Mouse (Mus musculus) MEL (cell line): ENCODE results near the gene Lgsn. TPM values are rescaled to one million over a fixed set of nuclear protein-coding genes. Genes with fewer than 3 reads are reported as not detected.

ENCODE experiments used
- DNase-seq: peaks from one replicate; pipeline ENCODE4 v3.0.0; 2011; ENCODE audit warnings: low read depth, low spot score
- H3K27ac ChIP-seq: 2 replicates; pipeline ENCODE4 v1.5.1; 2012; ENCODE audit warnings: low read depth, mild to moderate bottlenecking, control low read depth, low read length, moderate library complexity; ENCODE audit not compliant: control insufficient read depth
- H3K27me3 ChIP-seq, 2 experiments: fragments of 150-350 bp in 1 of 2; sonication (generic) in 1 of 2; 2 replicates each; pipeline ENCODE4 v1.6.1; 2012; ENCODE audit warnings: low read length in 2 of 2, mild to moderate bottlenecking in 2 of 2, improper control_type of control experiment in 1 of 2, moderate library complexity in 1 of 2; ENCODE audit not compliant: insufficient read depth in 2 of 2, control insufficient read depth in 1 of 2
- H3K36me3 ChIP-seq, 2 experiments: 2 replicates each; pipeline ENCODE4 v1.6.1; 2012 to 2014; ENCODE audit warnings: low read length in 2 of 2, improper control_type of control experiment in 1 of 2, inconsistent platforms in 1 of 2, mild to moderate bottlenecking in 1 of 2; ENCODE audit not compliant: insufficient read depth in 2 of 2, control insufficient read depth in 1 of 2
- H3K4me1 ChIP-seq, 2 experiments: fragments of 150-350 bp in 1 of 2; sonication (generic) in 1 of 2; 2 replicates each; pipeline ENCODE4 v1.6.1; 2012; ENCODE audit warnings: low read length in 2 of 2, improper control_type of control experiment in 1 of 2, mild to moderate bottlenecking in 1 of 2; ENCODE audit not compliant: insufficient read depth in 2 of 2, control insufficient read depth in 1 of 2
- H3K4me3 ChIP-seq, 2 experiments: fragments of 150-350 bp in 1 of 2; sonication (generic) in 1 of 2; 2 replicates each; pipeline ENCODE4 v1.5.1; 2012; ENCODE audit warnings: low read depth in 2 of 2, low read length in 2 of 2, mild to moderate bottlenecking in 2 of 2, moderate library complexity in 2 of 2, control low read depth in 1 of 2, improper control_type of control experiment in 1 of 2; ENCODE audit not compliant: control insufficient read depth in 1 of 2, insufficient read depth in 1 of 2
- H3K79me2 ChIP-seq: 2 replicates; pipeline ENCODE4 v1.6.1; 2012; ENCODE audit warnings: mild to moderate bottlenecking, low read length, moderate library complexity; ENCODE audit not compliant: control insufficient read depth, poor library complexity, insufficient read depth
- H3K9ac ChIP-seq: 2 replicates; pipeline ENCODE4 v1.6.1; 2012; ENCODE audit warnings: low read depth, mild to moderate bottlenecking, control low read depth, low read length, moderate library complexity; ENCODE audit not compliant: control insufficient read depth, poor library complexity, severe bottlenecking
- H3K9me3 ChIP-seq: fragments of 150-350 bp; sonication (generic); replicated peaks from 2 replicates; pipeline ENCODE4 v1.6.1; 2012; ENCODE audit warnings: mild to moderate bottlenecking, low read length, improper control_type of control experiment, moderate library complexity; ENCODE audit not compliant: insufficient read depth
- BHLHE40 ChIP-seq: IDR thresholded peaks from 2 replicates; pipeline ENCODE4 v1.6.1; 2012; ENCODE audit warnings: low read depth, mild to moderate bottlenecking, inconsistent platforms, low read length, improper control_type of control experiment, borderline replicate concordance
- CHD2 ChIP-seq: IDR thresholded peaks from 2 replicates; pipeline ENCODE4 v1.6.1; 2011; ENCODE audit warnings: low read length, improper control_type of control experiment
- CTCF ChIP-seq, 3 experiments: IDR thresholded peaks in 2 of 3; conservative IDR thresholded peaks in 1 of 3; 2 replicates each; pipeline ENCODE4 v1.5.1; 2011 to 2012; ENCODE audit warnings: low read length in 3 of 3, low read depth in 2 of 3, mild to moderate bottlenecking in 2 of 3, improper control_type of control experiment in 1 of 3, inconsistent platforms in 1 of 3, mixed read lengths in 1 of 3, moderate library complexity in 1 of 3; ENCODE audit not compliant: control insufficient read depth in 1 of 3, insufficient read depth in 1 of 3, poor library complexity in 1 of 3, severe bottlenecking in 1 of 3
- E2F4 ChIP-seq: IDR thresholded peaks from 2 replicates; pipeline ENCODE4 v1.6.1; 2011; ENCODE audit warnings: low read depth, low read length, improper control_type of control experiment, borderline replicate concordance
- ETS1 ChIP-seq: IDR thresholded peaks from 2 replicates; pipeline ENCODE4 v1.6.1; 2012; ENCODE audit warnings: low read depth, mild to moderate bottlenecking, inconsistent platforms, low read length, improper control_type of control experiment, moderate library complexity
- GATA1 ChIP-seq: IDR thresholded peaks from 2 replicates; pipeline ENCODE4 v1.6.1; 2011; ENCODE audit warnings: low read depth, low read length, improper control_type of control experiment
- HCFC1 ChIP-seq: IDR thresholded peaks from 2 replicates; pipeline ENCODE4 v1.6.1; 2012; ENCODE audit warnings: low read depth, mild to moderate bottlenecking, inconsistent platforms, low read length, improper control_type of control experiment, moderate library complexity
- JUND ChIP-seq: IDR thresholded peaks from 2 replicates; pipeline ENCODE4 v1.6.1; 2011; ENCODE audit warnings: low read depth, mild to moderate bottlenecking, improper control_type of control experiment, low read length
- KAT2A ChIP-seq: conservative IDR thresholded peaks from 2 replicates; pipeline ENCODE4 v1.6.1; 2012; ENCODE audit warnings: low read depth, low read length, improper control_type of control experiment, inconsistent platforms
- MAFK ChIP-seq: IDR thresholded peaks from 2 replicates; pipeline ENCODE4 v1.6.1; 2011; ENCODE audit warnings: low read depth, mild to moderate bottlenecking, low read length, improper control_type of control experiment, borderline replicate concordance
- MEF2A ChIP-seq: IDR thresholded peaks from 2 replicates; pipeline ENCODE4 v1.6.1; 2014; ENCODE audit warnings: low read depth, mild to moderate bottlenecking, inconsistent platforms, low read length, improper control_type of control experiment; ENCODE audit not compliant: poor library complexity, insufficient replicate concordance, severe bottlenecking; ENCODE audit errors: extremely low read depth
- MYB ChIP-seq: IDR thresholded peaks from 2 replicates; pipeline ENCODE4 v1.6.1; 2011; ENCODE audit warnings: mild to moderate bottlenecking, low read depth, low read length, improper control_type of control experiment
- MYC ChIP-seq: IDR thresholded peaks from 2 replicates; pipeline ENCODE4 v1.6.1; 2011; ENCODE audit warnings: low read depth, mild to moderate bottlenecking, low read length, improper control_type of control experiment, moderate library complexity
- NRF1 ChIP-seq: IDR thresholded peaks from 2 replicates; pipeline ENCODE4 v1.6.1; 2014; ENCODE audit warnings: low read depth, mild to moderate bottlenecking, inconsistent platforms, low read length, improper control_type of control experiment, moderate library complexity; ENCODE audit not compliant: poor library complexity, insufficient read depth, severe bottlenecking
- POLR2A ChIP-seq, 2 experiments: IDR thresholded peaks; 2 replicates each; pipeline ENCODE4 v1.6.1; 2011 to 2012; ENCODE audit warnings: low read length in 2 of 2, mild to moderate bottlenecking in 2 of 2, control low read depth in 1 of 2, improper control_type of control experiment in 1 of 2, low read depth in 1 of 2, moderate library complexity in 1 of 2; ENCODE audit not compliant: control insufficient read depth in 1 of 2, insufficient read depth in 1 of 2, poor library complexity in 1 of 2
- RAD21 ChIP-seq: IDR thresholded peaks from 2 replicates; pipeline ENCODE4 v1.6.1; 2011; ENCODE audit warnings: mild to moderate bottlenecking, low read depth, low read length, improper control_type of control experiment
- RCOR1 ChIP-seq: IDR thresholded peaks from 2 replicates; pipeline ENCODE4 v1.6.1; 2012; ENCODE audit warnings: low read depth, mild to moderate bottlenecking, inconsistent platforms, low read length, improper control_type of control experiment
- SIN3A ChIP-seq: IDR thresholded peaks from 2 replicates; pipeline ENCODE4 v1.6.1; 2012; ENCODE audit warnings: low read length, improper control_type of control experiment, inconsistent platforms
- TAL1 ChIP-seq: IDR thresholded peaks from 2 replicates; pipeline ENCODE4 v1.6.1; 2012; ENCODE audit warnings: mild to moderate bottlenecking, inconsistent platforms, low read length, moderate library complexity, mixed read lengths
- TBP ChIP-seq: IDR thresholded peaks from 2 replicates; pipeline ENCODE4 v1.8.0; 2011; ENCODE audit warnings: low read depth, low read length, improper control_type of control experiment
- TCF12 ChIP-seq: IDR thresholded peaks from 2 replicates; pipeline ENCODE4 v1.6.1; 2014; ENCODE audit warnings: low read depth, mild to moderate bottlenecking, inconsistent platforms, low read length, improper control_type of control experiment, moderate library complexity
- USF1 ChIP-seq: IDR thresholded peaks from 2 replicates; pipeline ENCODE4 v1.6.1; 2014; ENCODE audit warnings: low read depth, mild to moderate bottlenecking, inconsistent platforms, low read length, improper control_type of control experiment, moderate library complexity
- ZKSCAN1 ChIP-seq: IDR thresholded peaks from 2 replicates; pipeline ENCODE4 v1.6.1; 2012; ENCODE audit warnings: low read depth, mild to moderate bottlenecking, inconsistent platforms, low read length, improper control_type of control experiment, moderate library complexity
- ZNF384 ChIP-seq: IDR thresholded peaks from 2 replicates; pipeline ENCODE4 v1.6.1; 2012; ENCODE audit warnings: low read depth, mild to moderate bottlenecking, inconsistent platforms, low read length, improper control_type of control experiment
- polyA plus RNA-seq, 2 experiments: library from polyadenylated mRNA; stranded (reverse) in 1 of 2; unstranded in 1 of 2; fragments of >175 nt in 1 of 2; fragments of >200 nt in 1 of 2; gene quantifications; 2 replicates each; pipeline versions ENCODE4 v1.2.1 to v1.2.4; 2012; ENCODE audit warnings: low replicate concordance in 2 of 2, low read depth in 1 of 2; ENCODE audit not compliant: insufficient read length in 2 of 2, insufficient read depth in 1 of 2, missing spikeins in 1 of 2
- total RNA-seq: library from RNA; depleted of rRNA; stranded (reverse); fragments of 300-350 nt; gene quantifications from 2 replicates; pipeline ENCODE4 v1.2.3, GENCODE M21; 2012

Lgsn gene
- total and polyA plus RNA-seq, 3 experiments = not detected

- no peaks in the 10 kb centered on the region for H3K9me3 ChIP-seq
- H3K9ac ChIP-seq = no peak overlapping the region
- no peaks in the 10 kb centered on the region for H3K27me3 ChIP-seq
- no peaks in the 10 kb centered on the region for H3K4me1 ChIP-seq
- TF ChIP-seq TAL1 (no peak), TCF12 (no peak), RCOR1 (no peak), MAFK (no peak), CHD2 (no peak), GATA1 (no peak), MEF2A (no peak), ZKSCAN1 (no peak), JUND (no peak), MYC (no peak), E2F4 (no peak), ZNF384 (no peak)
- TF ChIP-seq, all 39 proteins: peak for 0
- Histone ChIP-seq H3K79me2 (no peaks in the 10 kb centered on the region), H3K36me3 (no peaks in the 10 kb centered on the region), H3K27ac (no peak overlapping the region), H3K4me3 (no peak overlapping the region)
- no peak for DNase-seq
These were observed 33.7 kb upstream of the Lgsn start for GRCm38 (mm10) chr1:31142288-31143094.

GRCm38 (mm10) chr1:31143571-31143970 lies 32.6 kb upstream of the Lgsn start:
- Histone ChIP-seq H3K36me3 (no peaks in the 10 kb centered on the region), H3K9me3 (no peaks in the 10 kb centered on the region), H3K79me2 (no peaks in the 10 kb centered on the region), H3K4me1 (no peaks in the 10 kb centered on the region), H3K9ac (no peak overlapping the region), H3K27ac (no peak overlapping the region), H3K4me3 (no peak overlapping the region), H3K27me3 (no peaks in the 10 kb centered on the region)
- DNase-seq = no peak
- no peak for TF ChIP-seq TBP
- TF ChIP-seq CTCF (IDR thresholded peaks at IDR 0.05 in 2 of 3, conservative IDR thresholded peaks at IDR 0.05 in 1 of 3; ENCODE audit: control insufficient read depth in 1 of 3, insufficient read depth in 1 of 3, low read depth in 2 of 3, low read length in 3 of 3, poor library complexity in 1 of 3, severe bottlenecking in 1 of 3) = no peak
- no peak for TF ChIP-seq JUND

DNA sequence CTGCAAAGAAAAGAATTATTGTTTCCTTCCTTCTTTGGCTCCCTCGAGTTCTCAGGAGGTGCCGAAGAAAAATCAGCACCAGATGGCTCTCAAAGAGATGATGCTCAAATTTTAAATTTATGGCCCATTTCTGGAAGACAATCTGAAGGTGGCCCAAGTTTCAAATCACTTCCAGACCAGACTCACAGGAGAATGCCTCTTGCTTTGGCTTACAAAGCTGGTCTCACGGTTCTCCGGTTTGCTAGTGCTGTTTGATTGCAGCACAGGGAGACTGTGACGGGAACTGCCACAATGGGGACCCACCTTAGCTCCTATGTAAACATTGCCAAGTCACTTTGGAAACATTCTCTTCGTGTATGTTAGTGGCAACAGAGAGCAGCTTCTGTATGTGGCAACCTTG lies 26.5 kb upstream of the Lgsn start:
- no peak overlapping the region for H3K9ac ChIP-seq
- H3K27ac ChIP-seq = no peak overlapping the region
- H3K4me1 ChIP-seq = no peaks in the 10 kb centered on the region
- H3K27me3 ChIP-seq = no peaks in the 10 kb centered on the region
- H3K9me3 ChIP-seq = no peaks in the 10 kb centered on the region
- DNase-seq = no peak
- no peak overlapping the region for H3K4me3 ChIP-seq
- no peaks in the 10 kb centered on the region for H3K36me3 ChIP-seq
- H3K79me2 ChIP-seq = no peaks in the 10 kb centered on the region
- TF ChIP-seq ETS1 = no peak
- no peak for TF ChIP-seq MEF2A
- TF ChIP-seq TBP = no peak
- no peak for TF ChIP-seq CHD2
- TF ChIP-seq KAT2A = no peak
- no peak for TF ChIP-seq RAD21
- no peak for TF ChIP-seq BHLHE40
- TF ChIP-seq JUND = no peak
- TF ChIP-seq GATA1 = no peak
- no peak for TF ChIP-seq SIN3A
- no peak for TF ChIP-seq HCFC1
- TF ChIP-seq TCF12 = no peak
- no peak for TF ChIP-seq ZNF384
- no peak for TF ChIP-seq NRF1
- TF ChIP-seq USF1 = no peak
- TF ChIP-seq MYB = no peak
- TF ChIP-seq POLR2A (IDR thresholded peaks at IDR 0.05; ENCODE audit: control insufficient read depth in 1 of 2, insufficient read depth in 1 of 2, low read depth in 1 of 2, low read length in 2 of 2, poor library complexity in 1 of 2) = no peak
- TF ChIP-seq E2F4 = no peak
